Mouse (Mus musculus): Measurements from ENCODE around the gene Etl4. TPM values are rescaled to one million over a fixed set of nuclear protein-coding genes. Genes with fewer than 3 reads are reported as not detected.

The Etl4 gene
- total and polyA plus RNA-seq, 3 experiments, result not detected

GRCm38 (mm10) chr2:20349268-20349667 is 439.7 kb downstream of the Etl4 start:
- H3K36me3 ChIP-seq (ENCODE audit: control insufficient read depth in 1 of 2, insufficient read depth in 2 of 2, low read length in 2 of 2), result no peaks in the 10 kb centered on the region
- H3K9ac ChIP-seq (ENCODE audit: control insufficient read depth, low read depth, low read length, poor library complexity, severe bottlenecking), result no peak overlapping the region
- H3K79me2 ChIP-seq (ENCODE audit: control insufficient read depth, insufficient read depth, low read length, poor library complexity), result no peaks in the 10 kb centered on the region
- H3K27me3 ChIP-seq (ENCODE audit: control insufficient read depth in 1 of 2, insufficient read depth in 2 of 2, low read length in 2 of 2), result no peaks in the 10 kb centered on the region
- H3K9me3 ChIP-seq (replicated peaks; ENCODE audit: insufficient read depth, low read length), result no peaks in the 10 kb centered on the region
- no peaks in the 10 kb centered on the region for H3K4me1 ChIP-seq (ENCODE audit: control insufficient read depth in 1 of 2, insufficient read depth in 2 of 2, low read length in 2 of 2)
- H3K27ac ChIP-seq (ENCODE audit: control insufficient read depth, low read depth, low read length), result no peak overlapping the region
- no peak overlapping the region for H3K4me3 ChIP-seq (ENCODE audit: control insufficient read depth in 1 of 2, insufficient read depth in 1 of 2, low read depth in 2 of 2, low read length in 2 of 2)
- DNase-seq (ENCODE audit: low read depth, low spot score), result no peak
- TF ChIP-seq TAL1 (IDR thresholded peaks at IDR 0.05; ENCODE audit: low read length) (no peak), ZKSCAN1 (IDR thresholded peaks at IDR 0.05; ENCODE audit: low read depth, low read length) (no peak), KAT2A (conservative IDR thresholded peaks at IDR 0.05; ENCODE audit: low read depth, low read length) (no peak), TCF12 (IDR thresholded peaks at IDR 0.05; ENCODE audit: low read depth, low read length) (no peak), MAX (IDR thresholded peaks at IDR 0.05; ENCODE audit: low read length) (no peak), ZC3H11A (IDR thresholded peaks at IDR 0.05; ENCODE audit: low read depth, low read length) (no peak), ZNF384 (IDR thresholded peaks at IDR 0.05; ENCODE audit: low read depth, low read length) (no peak), MEF2A (IDR thresholded peaks at IDR 0.05; ENCODE audit: extremely low read depth, insufficient replicate concordance, low read depth, low read length, poor library complexity, severe bottlenecking) (no peak), NELFE (IDR thresholded peaks at IDR 0.05; ENCODE audit: low read depth, low read length) (no peak), MYB (IDR thresholded peaks at IDR 0.05; ENCODE audit: low read depth, low read length) (no peak), RCOR1 (IDR thresholded peaks at IDR 0.05; ENCODE audit: low read depth, low read length) (no peak), POLR2AphosphoS5 (IDR thresholded peaks at IDR 0.05; ENCODE audit: borderline replicate concordance, low read depth, low read length) (no peak)

- no peaks in the 10 kb centered on the region for H3K36me3 ChIP-seq (ENCODE audit: control insufficient read depth in 1 of 2, insufficient read depth in 2 of 2, low read length in 2 of 2)
- H3K9ac ChIP-seq (ENCODE audit: control insufficient read depth, low read depth, low read length, poor library complexity, severe bottlenecking), result no peak overlapping the region
- H3K9me3 ChIP-seq (replicated peaks; ENCODE audit: insufficient read depth, low read length), result no peaks in the 10 kb centered on the region
- no peak for DNase-seq (ENCODE audit: low read depth, low spot score)
- no peaks in the 10 kb centered on the region for H3K79me2 ChIP-seq (ENCODE audit: control insufficient read depth, insufficient read depth, low read length, poor library complexity)
- no peak for TF ChIP-seq MAZ (IDR thresholded peaks at IDR 0.05; ENCODE audit: low read depth, low read length)
- TF ChIP-seq EP300 (IDR thresholded peaks at IDR 0.05; ENCODE audit: low read depth in 1 of 2, low read length in 2 of 2), result no peak
- no peak overlapping the region for H3K27ac ChIP-seq (ENCODE audit: control insufficient read depth, low read depth, low read length)
- H3K27me3 ChIP-seq (ENCODE audit: control insufficient read depth in 1 of 2, insufficient read depth in 2 of 2, low read length in 2 of 2), result no peaks in the 10 kb centered on the region
- H3K4me3 ChIP-seq (ENCODE audit: control insufficient read depth in 1 of 2, insufficient read depth in 1 of 2, low read depth in 2 of 2, low read length in 2 of 2), result no peak overlapping the region
- no peaks in the 10 kb centered on the region for H3K4me1 ChIP-seq (ENCODE audit: control insufficient read depth in 1 of 2, insufficient read depth in 2 of 2, low read length in 2 of 2)
Observed at GRCm38 (mm10) chr2:20352796-20353195, 443.2 kb downstream of the Etl4 start.

- Histone ChIP-seq H3K27ac (ENCODE audit: control insufficient read depth, low read depth, low read length) (no peak overlapping the region), H3K27me3 (ENCODE audit: control insufficient read depth in 1 of 2, insufficient read depth in 2 of 2, low read length in 2 of 2) (no peaks in the 10 kb centered on the region), H3K9me3 (replicated peaks; ENCODE audit: insufficient read depth, low read length) (no peaks in the 10 kb centered on the region), H3K4me3 (ENCODE audit: control insufficient read depth in 1 of 2, insufficient read depth in 1 of 2, low read depth in 2 of 2, low read length in 2 of 2) (no peak overlapping the region), H3K36me3 (ENCODE audit: control insufficient read depth in 1 of 2, insufficient read depth in 2 of 2, low read length in 2 of 2) (no peaks in the 10 kb centered on the region), H3K79me2 (ENCODE audit: control insufficient read depth, insufficient read depth, low read length, poor library complexity) (no peaks in the 10 kb centered on the region), H3K9ac (ENCODE audit: control insufficient read depth, low read depth, low read length, poor library complexity, severe bottlenecking) (no peak overlapping the region), H3K4me1 (ENCODE audit: control insufficient read depth in 1 of 2, insufficient read depth in 2 of 2, low read length in 2 of 2) (no peaks in the 10 kb centered on the region)
- DNase-seq (ENCODE audit: low read depth, low spot score), result no peak
- no peak for TF ChIP-seq SIN3A (IDR thresholded peaks at IDR 0.05; ENCODE audit: low read length)
- no peak for TF ChIP-seq POLR2AphosphoS2 (IDR thresholded peaks at IDR 0.05; ENCODE audit: low read length)
- TF ChIP-seq MXI1 (IDR thresholded peaks at IDR 0.05; ENCODE audit: low read depth, low read length), result no peak
- no peak for TF ChIP-seq ZC3H11A (IDR thresholded peaks at IDR 0.05; ENCODE audit: low read depth, low read length)
- TF ChIP-seq CHD2 (IDR thresholded peaks at IDR 0.05; ENCODE audit: low read length), result no peak
- TF ChIP-seq ELF1 (IDR thresholded peaks at IDR 0.05; ENCODE audit: low read depth, low read length), result no peak
- TF ChIP-seq GATA1 (IDR thresholded peaks at IDR 0.05; ENCODE audit: low read depth, low read length), result no peak
- TF ChIP-seq CTCF (IDR thresholded peaks at IDR 0.05 in 2 of 3, conservative IDR thresholded peaks at IDR 0.05 in 1 of 3; ENCODE audit: control insufficient read depth in 1 of 3, insufficient read depth in 1 of 3, low read depth in 2 of 3, low read length in 3 of 3, poor library complexity in 1 of 3, severe bottlenecking in 1 of 3), result no peak
- TF ChIP-seq KAT2A (conservative IDR thresholded peaks at IDR 0.05; ENCODE audit: low read depth, low read length), result no peak
- TF ChIP-seq ZNF384 (IDR thresholded peaks at IDR 0.05; ENCODE audit: low read depth, low read length), result no peak
- no peak for TF ChIP-seq MEF2A (IDR thresholded peaks at IDR 0.05; ENCODE audit: extremely low read depth, insufficient replicate concordance, low read depth, low read length, poor library complexity, severe bottlenecking)
- no peak for TF ChIP-seq ETS1 (IDR thresholded peaks at IDR 0.05; ENCODE audit: low read depth, low read length)
- TF ChIP-seq NELFE (IDR thresholded peaks at IDR 0.05; ENCODE audit: low read depth, low read length), result no peak
- no peak for TF ChIP-seq JUND (IDR thresholded peaks at IDR 0.05; ENCODE audit: low read depth, low read length)
- no peak for TF ChIP-seq POLR2A (IDR thresholded peaks at IDR 0.05; ENCODE audit: control insufficient read depth in 1 of 2, insufficient read depth in 1 of 2, low read depth in 1 of 2, low read length in 2 of 2, poor library complexity in 1 of 2)
- no peak for TF ChIP-seq MYB (IDR thresholded peaks at IDR 0.05; ENCODE audit: low read depth, low read length)
- no peak for TF ChIP-seq POLR2AphosphoS5 (IDR thresholded peaks at IDR 0.05; ENCODE audit: borderline replicate concordance, low read depth, low read length)
Observed at GRCm38 (mm10) chr2:20377026-20377425, 467.4 kb downstream of the Etl4 start.
